Mouse (Mus musculus) left cerebral cortex, adult 11 months (tissue): ENCODE data around the gene Sh2d3c.

ENCODE experiments used
- DNase-seq: peaks from one replicate; pipeline ENCODE4 v3.0.0; 2022; ENCODE audit warnings: low spot score

Sh2d3c gene

GRCm38 (mm10) chr2:32791297-32791696 lies 70.4 kb downstream of the Sh2d3c start:
- no peak for DNase-seq

- DNase-seq: no peak
Measured at GRCm38 (mm10) chr2:32795748-32796418, 75.0 kb downstream of the Sh2d3c start.

- no peak for DNase-seq
Measured at GRCm38 (mm10) chr2:32798251-32798962, 77.6 kb downstream of the Sh2d3c start.
